Mouse (Mus musculus) kidney, postnatal 25 days (tissue): ENCODE data around the gene Pdk4.
A peak's percentile ranks its signal among the peaks of the same experiment; 100 is the strongest.

Source experiments
- DNase-seq, 2 experiments: peaks; one replicate each; pipeline ENCODE4 v3.0.0; 2021; ENCODE audit warnings: mixed read lengths in 2 of 2

The Pdk4 gene

GRCm38 (mm10) chr6:5495961-5496853 is at the start of gene Pdk4:
Pdk4 (minus strand) TSS chr6:5496309.
- peak; percentile 96 to 99 for DNase-seq

GRCm38 (mm10) chr6:5537855-5538365 is 41.8 kb upstream of the Pdk4 start:
- no peak for DNase-seq

- no peak for DNase-seq
Observed at GRCm38 (mm10) chr6:5535754-5536153, 39.6 kb upstream of the Pdk4 start.

- no peak for DNase-seq
Observed at GRCm38 (mm10) chr6:5517091-5517490, 21.0 kb upstream of the Pdk4 start.

- DNase-seq: peak; percentile 74 to 92
Observed at GRCm38 (mm10) chr6:5509757-5510156, 13.6 kb upstream of the Pdk4 start.

GRCm38 (mm10) chr6:5509303-5509702 is 13.2 kb upstream of the Pdk4 start:
- DNase-seq: peak; percentile 60 to 82

- peak; percentile 23 to 65 for DNase-seq
Observed at GRCm38 (mm10) chr6:5507821-5508220, 11.7 kb upstream of the Pdk4 start.

GRCm38 (mm10) chr6:5506271-5506670 is 10.2 kb upstream of the Pdk4 start:
- no peak for DNase-seq

- no peak for DNase-seq
Observed at GRCm38 (mm10) chr6:5502810-5503209, 6.7 kb upstream of the Pdk4 start.

- no peak for DNase-seq
Observed at GRCm38 (mm10) chr6:5501551-5501950, 5.4 kb upstream of the Pdk4 start.

GRCm38 (mm10) chr6:5498740-5499139 is 2.6 kb upstream of the Pdk4 start:
- peak; percentile 33 to 76 for DNase-seq

GRCm38 (mm10) chr6:5496854-5497235 is 736 bp upstream of the Pdk4 start:
- peak; percentile 10 to 45 for DNase-seq

- DNase-seq: no peak
Observed at GRCm38 (mm10) chr6:5485028-5485427, 11.1 kb downstream of the Pdk4 start.

GRCm38 (mm10) chr6:5482270-5482783 is 13.8 kb downstream of the Pdk4 start:
- DNase-seq: no peak

GRCm38 (mm10) chr6:5481066-5481465 is 15.0 kb downstream of the Pdk4 start:
- no peak for DNase-seq

- DNase-seq: no peak
Observed at GRCm38 (mm10) chr6:5474021-5474420, 22.1 kb downstream of the Pdk4 start.

- no peak for DNase-seq
Observed at GRCm38 (mm10) chr6:5472692-5473091, 23.4 kb downstream of the Pdk4 start.

- no peak for DNase-seq
Observed at GRCm38 (mm10) chr6:5470480-5471318, 25.4 kb downstream of the Pdk4 start.

GRCm38 (mm10) chr6:5455836-5456235 is 40.3 kb downstream of the Pdk4 start:
- no peak for DNase-seq

GRCm38 (mm10) chr6:5449878-5450277 is 46.2 kb downstream of the Pdk4 start:
- DNase-seq: no peak

GRCm38 (mm10) chr6:5448396-5448795 is 47.7 kb downstream of the Pdk4 start:
- DNase-seq: peak; percentile 41 to 68

GRCm38 (mm10) chr6:5447546-5447945 is 48.6 kb downstream of the Pdk4 start:
- DNase-seq: no peak

- no peak for DNase-seq
Observed at GRCm38 (mm10) chr6:5447013-5447412, 49.1 kb downstream of the Pdk4 start.
